ENCODE assay signal across 22 mouse cellular contexts in the genomic region with DNA sequence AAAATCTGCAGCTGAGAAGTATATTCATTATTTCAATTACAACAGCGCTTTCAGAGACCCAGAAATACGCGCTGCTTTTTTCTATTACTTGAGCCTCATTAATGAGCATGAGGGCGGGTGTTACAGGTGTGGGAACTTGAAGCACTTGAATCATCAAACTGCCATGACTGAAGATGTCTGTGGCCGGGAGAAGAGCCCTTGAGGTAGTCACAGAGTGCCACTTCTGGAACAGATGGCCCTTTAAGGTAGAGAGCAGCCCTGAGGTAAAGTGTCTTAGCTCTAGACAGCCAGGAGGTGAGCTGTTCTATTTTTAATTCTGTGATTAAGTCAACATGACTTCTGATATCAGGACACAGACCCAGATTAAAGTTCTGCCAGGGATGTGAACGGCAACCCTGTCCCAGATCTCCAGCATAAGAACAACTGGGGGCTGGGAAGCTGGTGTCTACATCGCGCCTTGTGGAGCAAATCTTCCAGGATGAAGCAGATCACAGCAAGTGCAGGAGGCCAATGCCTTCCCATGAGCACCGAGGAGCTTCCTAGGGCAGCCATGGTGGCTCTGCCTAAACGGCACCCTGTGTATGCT.
A peak's percentile ranks its signal among the peaks of the same experiment; 100 is the strongest.
DNase-seq lines count a peak whose midpoint lies in the region; ATAC-seq and TF ChIP-seq lines count a peak whose summit lies in the region.
"Had no signal": no experiment of that assay in that cellular context is flagged by ENCODE, and none has a peak within 500 bp of the region (broad histone marks: within the 10 kb centered on the region; RNA-seq: fewer than 3 reads in every experiment).

No protein-coding gene starts in this region.

- H3K4me1 ChIP-seq in heart, embryonic 11.5 days (ENCODE audit: control insufficient read depth, insufficient read depth, low read length): peaks cover 26% of the 10 kb centered on the region
- H3K4me1 ChIP-seq in heart, postnatal 0 days (ENCODE audit: control insufficient read depth, insufficient read depth): peaks cover 31% of the 10 kb centered on the region
- peaks cover 9% of the 10 kb centered on the region for H3K4me1 ChIP-seq in lung, embryonic 16.5 days (replicated peaks; ENCODE audit: control insufficient read depth, insufficient read depth, low read length)
- H3K4me1 ChIP-seq: liver, embryonic 15.5 days; megakaryocyte, embryonic 14.5 days; neural tube, embryonic 13.5 days had no signal

- no peak overlapping the region for H3K4me3 ChIP-seq in heart, embryonic 11.5 days (ENCODE audit: low read depth, low read length)
- no peak overlapping the region for H3K4me3 ChIP-seq in heart, postnatal 0 days (ENCODE audit: low read depth, low read length)
- no peak overlapping the region for H3K4me3 ChIP-seq in lung, embryonic 16.5 days (ENCODE audit: low read length)
- H3K4me3 ChIP-seq: embryonic facial prominence, embryonic 15.5 days; limb, embryonic 13.5 days; liver, embryonic 15.5 days; megakaryocyte, embryonic 14.5 days; neural tube, embryonic 13.5 days had no signal

- no peak overlapping the region for H3K27ac ChIP-seq in heart, embryonic 11.5 days (ENCODE audit: low read depth, low read length)
- peak overlapping the region; percentile 39 for H3K27ac ChIP-seq in heart, postnatal 0 days (ENCODE audit: low read depth)
- H3K27ac ChIP-seq in lung, embryonic 16.5 days (ENCODE audit: low read length): no peak overlapping the region
- H3K27ac ChIP-seq: embryonic facial prominence, embryonic 15.5 days; limb, embryonic 13.5 days; liver, embryonic 15.5 days; neural tube, embryonic 13.5 days had no signal

- H3K36me3 ChIP-seq in heart, embryonic 11.5 days (ENCODE audit: control insufficient read depth, insufficient read depth, low read length): peaks cover 2% of the 10 kb centered on the region; the same call in 1 of the 2 replicates
- H3K36me3 ChIP-seq in heart, postnatal 0 days (replicated peaks; ENCODE audit: control insufficient read depth, insufficient read depth, low read length): peaks cover 13% of the 10 kb centered on the region; the same call in 1 of the 2 replicates
- H3K36me3 ChIP-seq in lung, embryonic 16.5 days (ENCODE audit: control insufficient read depth, insufficient read depth, low read length): 0 out of 2 replicates have a peak, but pooled peaks cover 2% of the 10 kb centered on the region
- H3K36me3 ChIP-seq: embryonic facial prominence, embryonic 15.5 days; liver, embryonic 15.5 days had no signal

- ATAC-seq in heart, embryonic 11.5 days (replicated peaks; ENCODE audit: insufficient number of reproducible peaks, low FRiP score, low TSS enrichment): no peak
- no peak for ATAC-seq in heart, postnatal 0 days (ENCODE audit: insufficient read depth, low read depth)
- ATAC-seq in lung, embryonic 16.5 days (ENCODE audit: low read depth): peak; percentile 91
- ATAC-seq: forebrain, postnatal 0 days had no signal

- no peaks in the 10 kb centered on the region for H3K27me3 ChIP-seq in heart, embryonic 11.5 days (ENCODE audit: control insufficient read depth, insufficient read depth, low read length)
- no peaks in the 10 kb centered on the region for H3K27me3 ChIP-seq in heart, postnatal 0 days (ENCODE audit: control insufficient read depth, insufficient read depth, low read length)
- no peaks in the 10 kb centered on the region for H3K27me3 ChIP-seq in lung, embryonic 16.5 days (ENCODE audit: control insufficient read depth, insufficient read depth, low read depth, low read length)
- H3K27me3 ChIP-seq: CH12.LX; embryonic facial prominence, embryonic 15.5 days; limb, embryonic 13.5 days; liver, embryonic 15.5 days; megakaryocyte, embryonic 14.5 days; neural tube, embryonic 13.5 days had no signal

- H3K4me2 ChIP-seq in heart, embryonic 11.5 days: no peak overlapping the region
- H3K4me2 ChIP-seq in heart, postnatal 0 days (ENCODE audit: low read depth, low read length): no peak overlapping the region
- H3K4me2 ChIP-seq in lung, embryonic 16.5 days (ENCODE audit: low read depth, low read length): no peak overlapping the region
- H3K4me2 ChIP-seq: embryonic facial prominence, embryonic 15.5 days; limb, embryonic 13.5 days; liver, embryonic 15.5 days; neural tube, embryonic 13.5 days had no signal

- intact Hi-C loops in heart, postnatal 36 days (cut with DNase I): no loop called here

- H3K9ac ChIP-seq in heart, embryonic 11.5 days (ENCODE audit: low read depth, low read length): no peak overlapping the region
- no peak overlapping the region for H3K9ac ChIP-seq in heart, postnatal 0 days (replicated peaks; ENCODE audit: low read depth, low read length)
- no peak overlapping the region for H3K9ac ChIP-seq in lung, embryonic 16.5 days (ENCODE audit: low read length)
- H3K9ac ChIP-seq: embryonic facial prominence, embryonic 15.5 days; forebrain, postnatal 0 days; limb, embryonic 13.5 days; liver, embryonic 15.5 days; neural tube, embryonic 13.5 days had no signal

- H3K9me3 ChIP-seq in heart, embryonic 11.5 days (replicated peaks; ENCODE audit: control insufficient read depth, low read length): no peaks in the 10 kb centered on the region
- H3K9me3 ChIP-seq in heart, postnatal 0 days (replicated peaks; ENCODE audit: control insufficient read depth, low read length): no peaks in the 10 kb centered on the region
- H3K9me3 ChIP-seq in lung, embryonic 16.5 days (ENCODE audit: control insufficient read depth, low read length): no peaks in the 10 kb centered on the region
- H3K9me3 ChIP-seq: embryonic facial prominence, embryonic 15.5 days; liver, embryonic 15.5 days; neural tube, embryonic 13.5 days had no signal

- peak; percentile 27 to 55 for DNase-seq in heart, adult 18-20 months
- DNase-seq in heart, postnatal 0 days (ENCODE audit: low spot score): no peak
- DNase-seq in heart, postnatal 36 days: no peak
- DNase-seq in left cerebral cortex, adult 9 months (ENCODE audit: low spot score in 2 of 2): no peak
- no peak for DNase-seq in embryo, embryonic 10.5 days (ENCODE audit: low spot score)
- DNase-seq: adrenal gland, postnatal 14 days; cerebellum, adult 18-20 months; cerebellum, postnatal 25 days; forebrain, postnatal 0 days; gastrocnemius, postnatal 14 days; kidney, adult 11 months; midbrain, embryonic 14.5 days; right cerebral cortex, postnatal 14 days; thymus, postnatal 4 days had no signal

- no peak for TF ChIP-seq CTCF in heart, postnatal 0 days (IDR thresholded peaks at IDR 0.05; ENCODE audit: low read depth)

- WGBS in heart, embryonic 11.5 days (ENCODE audit: insufficient replicate concordance): 76% methylated on average over 10 of the region's 10 CpGs
- WGBS in heart, postnatal 0 days: 59% methylated on average over 10 of the region's 10 CpGs
- 55% methylated on average over 10 of the region's 10 CpGs for WGBS in lung, embryonic 16.5 days

- no peak for TF ChIP-seq EP300 in heart, postnatal 0 days (IDR thresholded peaks at IDR 0.05; ENCODE audit: low read depth)

Comparison
In these comparisons a context has a peak if more than half of its experiments do, and no peak if none do; other contexts are left out.
1. DNase-seq: peak in heart, adult 18-20 months (2 of 2); none in heart, postnatal 0 days (single experiment), heart, postnatal 36 days (0 of 2), left cerebral cortex, adult 9 months (0 of 2) and embryo, embryonic 10.5 days (single experiment).